Mouse (Mus musculus) CH12.LX (cell line): ENCODE measurements around the gene Il31ra. TPM values are rescaled to one million over a fixed set of nuclear protein-coding genes. Genes with fewer than 3 reads are reported as not detected.

Experiments
- DNase-seq: peaks from one replicate; pipeline ENCODE4 v3.0.0-alpha.2; 2013; ENCODE audit errors: extremely low read depth
- H3K27ac ChIP-seq: 2 replicates; pipeline ENCODE4 v1.5.1; 2012; ENCODE audit warnings: low read depth, mild to moderate bottlenecking, control low read depth, moderate library complexity; ENCODE audit not compliant: insufficient read depth
- H3K27me3 ChIP-seq: replicated peaks from 2 replicates; pipeline ENCODE3; 2012; ENCODE audit warnings: inconsistent platforms
- H3K36me3 ChIP-seq, 2 experiments: replicated peaks in 1 of 2; 2 replicates each; pipeline versions ENCODE3 to v1.6.1; 2012; ENCODE audit warnings: inconsistent platforms in 1 of 2, low read length in 1 of 2, mild to moderate bottlenecking in 1 of 2, mixed read lengths in 1 of 2, moderate library complexity in 1 of 2; ENCODE audit not compliant: control insufficient read depth in 1 of 2, insufficient read depth in 1 of 2
- H3K4me1 ChIP-seq, 2 experiments: 2 replicates each; pipeline ENCODE4 v1.6.1; 2012; ENCODE audit warnings: inconsistent platforms in 1 of 2, moderate library complexity in 1 of 2; ENCODE audit not compliant: insufficient read depth in 2 of 2, control insufficient read depth in 1 of 2
- H3K4me2 ChIP-seq: 2 replicates; pipeline ENCODE4 v1.6.1; 2012; ENCODE audit warnings: low read depth, mild to moderate bottlenecking, control low read depth; ENCODE audit not compliant: poor library complexity, insufficient read depth, severe bottlenecking
- H3K4me3 ChIP-seq, 3 experiments: fragments of 150-350 bp in 1 of 3; sonication (generic) in 1 of 3; replicated peaks in 1 of 3; 2 replicates each; pipeline versions ENCODE3 to v1.5.1; 2011 to 2012; ENCODE audit warnings: low read depth in 2 of 3, low read length in 2 of 3, mild to moderate bottlenecking in 2 of 3, moderate library complexity in 2 of 3, control low read depth in 1 of 3, improper control_type of control experiment in 1 of 3, inconsistent platforms in 1 of 3, mixed read lengths in 1 of 3; ENCODE audit not compliant: poor library complexity in 1 of 3
- H3K79me2 ChIP-seq: replicated peaks from 2 replicates; pipeline ENCODE4 v1.6.1; 2012; ENCODE audit warnings: mild to moderate bottlenecking, moderate library complexity; ENCODE audit not compliant: control insufficient read depth, poor library complexity, insufficient read depth, severe bottlenecking; ENCODE audit errors: extremely low read depth
- H3K9ac ChIP-seq: 2 replicates; pipeline ENCODE4 v1.6.1; 2012; ENCODE audit warnings: low read depth, mild to moderate bottlenecking, control low read depth, moderate library complexity; ENCODE audit not compliant: insufficient read depth
- H3K9me3 ChIP-seq: replicated peaks from 2 replicates; pipeline ENCODE3; 2012; ENCODE audit warnings: low read length, inconsistent platforms, mixed read lengths
- CHD1 ChIP-seq: IDR thresholded peaks from 2 replicates; pipeline ENCODE4 v1.6.1; 2012; ENCODE audit warnings: low read depth, low read length, improper control_type of control experiment, inconsistent platforms
- CTCF ChIP-seq, 2 experiments: IDR thresholded peaks in 1 of 2; conservative IDR thresholded peaks in 1 of 2; 2 replicates each; pipeline ENCODE4 v1.5.1; 2011 to 2012; ENCODE audit warnings: low read depth in 2 of 2, low read length in 2 of 2, improper control_type of control experiment in 1 of 2, inconsistent platforms in 1 of 2, mild to moderate bottlenecking in 1 of 2, moderate library complexity in 1 of 2
- ETS1 ChIP-seq: conservative IDR thresholded peaks from 2 replicates; pipeline ENCODE4 v1.6.1; 2012; ENCODE audit warnings: low read depth, mild to moderate bottlenecking, inconsistent platforms, low read length, improper control_type of control experiment, moderate library complexity
- GABPA ChIP-seq: IDR thresholded peaks from 2 replicates; pipeline ENCODE4 v1.6.1; 2012; ENCODE audit warnings: low read depth, low read length, improper control_type of control experiment, inconsistent platforms; ENCODE audit not compliant: insufficient replicate concordance
- HCFC1 ChIP-seq: IDR thresholded peaks from 2 replicates; pipeline ENCODE4 v1.6.1; 2012; ENCODE audit warnings: low read depth, mild to moderate bottlenecking, inconsistent platforms, low read length, improper control_type of control experiment
- IRF4 ChIP-seq: IDR thresholded peaks from 2 replicates; pipeline ENCODE4 v1.6.1; 2014; ENCODE audit warnings: low read depth, mild to moderate bottlenecking, inconsistent platforms, low read length, improper control_type of control experiment
- KAT2A ChIP-seq: IDR thresholded peaks from 2 replicates; pipeline ENCODE4 v1.6.1; 2012; ENCODE audit warnings: low read length, improper control_type of control experiment, inconsistent platforms; ENCODE audit not compliant: insufficient replicate concordance
- MAFK ChIP-seq: IDR thresholded peaks from 2 replicates; pipeline ENCODE4 v1.6.1; 2011; ENCODE audit warnings: low read length, improper control_type of control experiment; ENCODE audit not compliant: insufficient replicate concordance
- MEF2A ChIP-seq: IDR thresholded peaks from 2 replicates; pipeline ENCODE4 v1.6.1; 2014; ENCODE audit warnings: low read depth, mild to moderate bottlenecking, inconsistent platforms, low read length, improper control_type of control experiment, borderline replicate concordance
- MYC ChIP-seq: IDR thresholded peaks from 2 replicates; pipeline ENCODE4 v1.6.1; 2011; ENCODE audit warnings: low read depth, mild to moderate bottlenecking, improper control_type of control experiment, low read length
- NRF1 ChIP-seq: IDR thresholded peaks from 2 replicates; pipeline ENCODE4 v1.6.1; 2014; ENCODE audit warnings: low read depth, mild to moderate bottlenecking, inconsistent platforms, low read length, improper control_type of control experiment, moderate library complexity
- PAX5 ChIP-seq: IDR thresholded peaks from 2 replicates; pipeline ENCODE4 v1.6.1; 2012; ENCODE audit warnings: low read length, inconsistent platforms, mixed read lengths
- RAD21 ChIP-seq: IDR thresholded peaks from 2 replicates; pipeline ENCODE4 v1.6.1; 2011; ENCODE audit warnings: low read depth, mild to moderate bottlenecking, low read length, improper control_type of control experiment, moderate library complexity
- TBP ChIP-seq: conservative IDR thresholded peaks from 2 replicates; pipeline ENCODE4 v1.6.1; 2011; ENCODE audit warnings: low read depth, low read length, improper control_type of control experiment
- ZMIZ1 ChIP-seq: IDR thresholded peaks from 2 replicates; pipeline ENCODE4 v1.6.1; 2012; ENCODE audit warnings: low read depth, mild to moderate bottlenecking, inconsistent platforms, low read length, improper control_type of control experiment
- dilution Hi-C: fragments of 300-500 bp; cut with MboI; formaldehyde crosslinking; loops from 2 replicates; pipeline ENCODE4 v1.14.3; 2020; ENCODE audit warnings: low sequenced_read_pairs; ENCODE audit not compliant: extremely low pct_unique_long_range_greater_than_20kb, extremely low pct_ligation_motif_present
- in situ Hi-C: fragments of 300-500 bp; cut with MboI; formaldehyde crosslinking; loops from 3 replicates; pipeline ENCODE4 v1.14.3; 2019; ENCODE audit warnings: low sequenced_read_pairs, low pct_ligation_motif_present, low pct_unique_long_range_greater_than_20kb, mixed read lengths
- polyA plus RNA-seq: library from polyadenylated mRNA; unstranded; fragments of >175 nt; gene quantifications from 2 replicates; pipeline ENCODE4 v1.2.1, GENCODE M21; 2012; ENCODE audit warnings: low read depth; ENCODE audit not compliant: insufficient read length
- total RNA-seq, 2 experiments: library from RNA; depleted of rRNA; stranded (reverse); fragments of 300-350 nt in 1 of 2; fragments of >200 nt in 1 of 2; gene quantifications; 2 replicates each; pipeline ENCODE4 v1.2.3; 2012 to 2014

Il31ra gene
- total and polyA plus RNA-seq, 3 experiments = not detected

DNA sequence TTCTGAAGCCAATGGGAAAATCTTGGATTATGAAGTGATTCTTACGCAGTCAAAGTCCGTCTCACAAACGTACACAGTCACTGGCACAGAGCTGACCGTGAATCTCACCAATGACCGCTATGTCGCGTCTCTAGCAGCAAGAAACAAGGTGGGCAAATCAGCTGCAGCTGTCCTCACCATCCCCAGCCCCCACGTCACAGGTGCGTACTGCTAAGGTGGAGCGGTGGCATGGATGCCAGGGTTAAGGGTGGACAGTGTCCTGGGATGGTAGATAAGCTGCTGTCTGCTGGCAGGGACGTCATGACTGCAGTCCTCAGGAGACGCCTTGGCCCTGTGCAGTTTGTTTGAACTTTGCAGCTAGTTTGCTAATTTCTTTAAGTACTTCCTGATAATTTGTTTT is 99.6 kb downstream of the Il31ra start:
- dilution Hi-C loops = no loop called here
- no peaks in the 10 kb centered on the region for H3K4me1 ChIP-seq
- H3K36me3 ChIP-seq = peaks cover 54 to 87% of the 10 kb centered on the region in 2 experiments
- TF ChIP-seq KAT2A (no peak), CHD1 (no peak), RAD21 (no peak), IRF4 (no peak), MEF2A (no peak), CTCF (conservative IDR thresholded peaks at IDR 0.05 in 1 of 2, IDR thresholded peaks at IDR 0.05 in 1 of 2; ENCODE audit: low read depth in 2 of 2, low read length in 2 of 2) (no peak), NRF1 (no peak), HCFC1 (no peak), ETS1 (no peak)
- H3K27ac ChIP-seq = no peak overlapping the region
- no peak for DNase-seq
- in situ Hi-C loops = no loop called here
- no peaks in the 10 kb centered on the region for H3K79me2 ChIP-seq
- no peaks in the 10 kb centered on the region for H3K27me3 ChIP-seq
- H3K9ac ChIP-seq = no peak overlapping the region
- H3K4me2 ChIP-seq = no peak overlapping the region
- H3K9me3 ChIP-seq = no peaks in the 10 kb centered on the region
- no peak overlapping the region for H3K4me3 ChIP-seq

DNA sequence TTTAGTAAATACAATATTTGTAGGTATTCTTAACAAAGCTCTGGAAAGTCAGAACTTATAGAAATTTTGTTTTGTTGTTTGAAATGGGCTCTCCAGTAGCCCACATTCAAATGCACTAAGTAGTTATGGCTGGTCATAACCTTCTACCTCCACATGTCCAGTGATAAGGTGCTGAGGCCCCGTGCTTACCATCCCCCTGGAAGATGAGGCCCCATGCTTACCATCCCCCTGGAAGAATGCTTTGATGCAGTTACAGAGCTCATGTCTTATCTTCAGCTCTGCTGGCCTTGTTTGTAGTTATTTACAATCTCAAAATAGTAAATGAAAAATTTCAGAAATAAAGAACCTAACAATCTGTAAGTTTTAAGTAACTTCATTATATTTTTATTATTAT is 101.9 kb downstream of the Il31ra start:
- dilution Hi-C loops = no loop called here
- no peak overlapping the region for H3K9ac ChIP-seq
- in situ Hi-C loops = no loop called here
- H3K27ac ChIP-seq = no peak overlapping the region
- H3K9me3 ChIP-seq = no peaks in the 10 kb centered on the region
- no peak for DNase-seq
- H3K27me3 ChIP-seq = no peaks in the 10 kb centered on the region
- no peaks in the 10 kb centered on the region for H3K4me1 ChIP-seq
- H3K4me2 ChIP-seq = no peak overlapping the region
- H3K36me3 ChIP-seq = peaks cover 43 to 82% of the 10 kb centered on the region in 2 experiments
- no peaks in the 10 kb centered on the region for H3K79me2 ChIP-seq
- TF ChIP-seq MYC (no peak), MAFK (no peak), HCFC1 (no peak), ZMIZ1 (no peak), MEF2A (no peak), PAX5 (no peak), GABPA (no peak), TBP (no peak)
- TF ChIP-seq, all 38 proteins: peak for 0
- no peak overlapping the region for H3K4me3 ChIP-seq
